Mouse (Mus musculus) liver, embryonic 16.5 days (tissue): ENCODE data around the gene Csrp1. TPM values are rescaled to one million over a fixed set of nuclear protein-coding genes. Genes with fewer than 3 reads are reported as not detected.

Source experiments
- ATAC-seq: fragments of 200-750 bp; cut with Nextera tagmentation; 2 replicates; pipeline ENCODE4 v1.8.0; 2017; ENCODE audit warnings: low read depth, mild to moderate bottlenecking, moderate number of reproducible peaks, moderate library complexity
- H3K27ac ChIP-seq: fragments of 300-500 bp; sonication (generic); 2 replicates; pipeline ENCODE4 v1.5.1; 2014; ENCODE audit warnings: mild to moderate bottlenecking, low read length
- H3K27me3 ChIP-seq: fragments of 300-500 bp; sonication (generic); 2 replicates; pipeline ENCODE4 v1.6.1; 2014; ENCODE audit warnings: low read depth, low read length, mixed read lengths; ENCODE audit not compliant: control insufficient read depth, insufficient read depth
- H3K36me3 ChIP-seq: fragments of 300-500 bp; sonication (generic); 2 replicates; pipeline ENCODE4 v1.6.1; 2014; ENCODE audit warnings: mild to moderate bottlenecking; ENCODE audit not compliant: control insufficient read depth, insufficient read depth
- H3K4me1 ChIP-seq: fragments of 300-500 bp; sonication (generic); 2 replicates; pipeline ENCODE4 v1.6.1; 2014; ENCODE audit warnings: low read depth, low read length, mixed read lengths; ENCODE audit not compliant: control insufficient read depth
- H3K4me2 ChIP-seq: fragments of 300-500 bp; sonication (generic); 2 replicates; pipeline ENCODE4 v1.6.1; 2014; ENCODE audit warnings: low read depth, low read length, mixed read lengths
- H3K4me3 ChIP-seq: fragments of 300-500 bp; sonication (generic); 2 replicates; pipeline ENCODE4 v1.5.1; 2014; ENCODE audit warnings: low read depth, mild to moderate bottlenecking, low read length
- H3K9ac ChIP-seq: fragments of 300-500 bp; sonication (generic); 2 replicates; pipeline ENCODE4 v1.6.1; 2014; ENCODE audit warnings: low read depth, low read length
- H3K9me3 ChIP-seq: fragments of 300-500 bp; sonication (generic); replicated peaks from 2 replicates; pipeline ENCODE4 v1.6.1; 2016; ENCODE audit warnings: low read length; ENCODE audit not compliant: control insufficient read depth
- WGBS: fragments of 180-500 bp; shearing (Covaris S2); extraction: QIAGEN DNeasy Blood & Tissue Kit; methylation state at CpG from one replicate; pipeline ENCODE4 v1.1.7; 2014; ENCODE audit not compliant: insufficient replicate concordance; 5-methylcytosine and 5-hydroxymethylcytosine counted together
- polyA plus RNA-seq: library from polyadenylated mRNA; unstranded; fragments of >200 nt; fragmentation: Nextera tagmentation; extraction: Ambion mirVana; gene quantifications from 2 replicates; pipeline ENCODE4 v1.2.1, GENCODE M21; 2015

The Csrp1 gene
- 26.9 and 30.5 TPM in 2 replicates for polyA plus RNA-seq

- Histone ChIP-seq H3K27ac (no peak within 1 kb of the TSS), H3K4me1 (peaks cover 6% of the 10 kb centered on the region), H3K9me3 (no peaks in the 10 kb centered on the region), H3K36me3 (no peaks in the 10 kb centered on the region), H3K4me2 (peak within 1 kb of the TSS; percentile 26; the same call in 1 of the 2 replicates), H3K27me3 (no peaks in the 10 kb centered on the region), H3K4me3 (no peak within 1 kb of the TSS), H3K9ac (no peak within 1 kb of the TSS)
- ATAC-seq = 0 out of 2 replicates have a peak, but pooled peaks have one; percentile 2
- 52% methylated on average over 6 of the region's 6 CpGs for WGBS
These were observed at the start of gene Csrp1 for GRCm38 (mm10) chr1:135719983-135720382. TSS of gene Csrp1 (plus strand) at chr1:135720061.

GRCm38 (mm10) chr1:135670397-135671130 lies 49.3 kb upstream of the Csrp1 start:
- H3K4me2 ChIP-seq = no peak overlapping the region
- no peak overlapping the region for H3K4me3 ChIP-seq
- H3K9ac ChIP-seq = no peak overlapping the region
- ATAC-seq = peak; percentile 37; the same call in 1 of the 2 replicates
- H3K27me3 ChIP-seq = no peaks in the 10 kb centered on the region
- no peaks in the 10 kb centered on the region for H3K9me3 ChIP-seq
- no peaks in the 10 kb centered on the region for H3K36me3 ChIP-seq
- no peaks in the 10 kb centered on the region; the same call in 1 of the 2 replicates for H3K4me1 ChIP-seq
- WGBS = 11% methylated on average over 13 of the region's 13 CpGs
- no peak overlapping the region for H3K27ac ChIP-seq

GRCm38 (mm10) chr1:135671406-135671805 lies 48.5 kb upstream of the Csrp1 start:
- ATAC-seq = no peak
- Histone ChIP-seq H3K4me2 (no peak overlapping the region), H3K27me3 (no peaks in the 10 kb centered on the region), H3K4me3 (no peak overlapping the region), H3K9ac (no peak overlapping the region), H3K9me3 (no peaks in the 10 kb centered on the region), H3K27ac (no peak overlapping the region), H3K36me3 (no peaks in the 10 kb centered on the region), H3K4me1 (no peaks in the 10 kb centered on the region; the same call in 1 of the 2 replicates)
- WGBS = 10% methylated on average over 1 of the region's 1 CpGs

- Histone ChIP-seq H3K9ac (no peak overlapping the region), H3K9me3 (no peaks in the 10 kb centered on the region), H3K36me3 (no peaks in the 10 kb centered on the region), H3K4me1 (no peaks in the 10 kb centered on the region; the same call in 1 of the 2 replicates), H3K4me3 (no peak overlapping the region), H3K4me2 (no peak overlapping the region), H3K27me3 (no peaks in the 10 kb centered on the region), H3K27ac (no peak overlapping the region)
- ATAC-seq = no peak
- 60% methylated on average over 8 of the region's 8 CpGs for WGBS
These were observed 47.9 kb upstream of the Csrp1 start for GRCm38 (mm10) chr1:135671956-135672355.

GRCm38 (mm10) chr1:135672374-135672773 lies 47.5 kb upstream of the Csrp1 start:
- Histone ChIP-seq H3K4me3 (no peak overlapping the region), H3K9ac (no peak overlapping the region), H3K27me3 (no peaks in the 10 kb centered on the region), H3K9me3 (no peaks in the 10 kb centered on the region), H3K27ac (no peak overlapping the region), H3K36me3 (no peaks in the 10 kb centered on the region), H3K4me1 (no peaks in the 10 kb centered on the region; the same call in 1 of the 2 replicates), H3K4me2 (no peak overlapping the region)
- WGBS = 62% methylated on average over 4 of the region's 4 CpGs
- ATAC-seq = no peak

GRCm38 (mm10) chr1:135673423-135673822 lies 46.4 kb upstream of the Csrp1 start:
- Histone ChIP-seq H3K4me2 (no peak overlapping the region), H3K27me3 (no peaks in the 10 kb centered on the region), H3K9ac (no peak overlapping the region), H3K9me3 (no peaks in the 10 kb centered on the region), H3K4me3 (no peak overlapping the region), H3K27ac (no peak overlapping the region), H3K36me3 (no peaks in the 10 kb centered on the region), H3K4me1 (no peaks in the 10 kb centered on the region; the same call in 1 of the 2 replicates)
- WGBS = 28% methylated on average over 14 of the region's 14 CpGs
- ATAC-seq = no peak

GRCm38 (mm10) chr1:135675449-135676129 lies 44.3 kb upstream of the Csrp1 start:
- H3K36me3 ChIP-seq = no peaks in the 10 kb centered on the region
- ATAC-seq = peak; percentile 50; the same call in 1 of the 2 replicates
- no peak overlapping the region for H3K4me2 ChIP-seq
- H3K27me3 ChIP-seq = no peaks in the 10 kb centered on the region
- no peak overlapping the region for H3K9ac ChIP-seq
- H3K27ac ChIP-seq = no peak overlapping the region
- no peak overlapping the region for H3K4me3 ChIP-seq
- no peaks in the 10 kb centered on the region; the same call in 1 of the 2 replicates for H3K4me1 ChIP-seq
- H3K9me3 ChIP-seq = no peaks in the 10 kb centered on the region
- 26% methylated on average over 11 of the region's 11 CpGs for WGBS

GRCm38 (mm10) chr1:135676247-135676646 lies 43.6 kb upstream of the Csrp1 start:
- WGBS = 53% methylated on average over 10 of the region's 10 CpGs
- no peaks in the 10 kb centered on the region for H3K36me3 ChIP-seq
- H3K27me3 ChIP-seq = no peaks in the 10 kb centered on the region; the same call in 1 of the 2 replicates
- no peaks in the 10 kb centered on the region; the same call in 1 of the 2 replicates for H3K4me1 ChIP-seq
- H3K4me2 ChIP-seq = no peak overlapping the region
- H3K4me3 ChIP-seq = no peak overlapping the region
- H3K27ac ChIP-seq = no peak overlapping the region
- no peaks in the 10 kb centered on the region for H3K9me3 ChIP-seq
- no peak overlapping the region for H3K9ac ChIP-seq
- ATAC-seq = no peak
